Mouse (Mus musculus) urinary bladder, postnatal 14 days (tissue): Measurements from ENCODE around the gene Mamstr.
A peak's percentile ranks its signal among the peaks of the same experiment; 100 is the strongest.
"Not testable (repeated sequence)": the region's sequence is repeated elsewhere in the genome, so short reads cannot be mapped to it uniquely, and the experiment has no call there.

ENCODE experiments used
- DNase-seq: peaks from one replicate; pipeline ENCODE4 v3.0.0; 2021; ENCODE audit warnings: low spot score

Gene Mamstr

GRCm38 (mm10) chr7:45650484-45650883 lies 10.7 kb downstream of the Mamstr start:
- DNase-seq, result not testable (repeated sequence)

GRCm38 (mm10) chr7:45654424-45655047 lies 14.8 kb downstream of the Mamstr start:
- DNase-seq, result no peak

- DNase-seq, result no peak
Observed at GRCm38 (mm10) chr7:45660746-45661478, 21.1 kb downstream of the Mamstr start.

- not testable (repeated sequence) for DNase-seq
Observed at GRCm38 (mm10) chr7:45661702-45662101, 21.9 kb downstream of the Mamstr start.

GRCm38 (mm10) chr7:45665303-45666138 lies 25.7 kb downstream of the Mamstr start:
- peak; percentile 37 for DNase-seq

GRCm38 (mm10) chr7:45666161-45666560 lies 26.4 kb downstream of the Mamstr start, which contains the start of gene Fut2:
Gene Fut2 (minus strand): TSS chr7:45666394.
- no peak for DNase-seq

GRCm38 (mm10) chr7:45667761-45668160 lies 28.0 kb downstream of the Mamstr start:
- no peak for DNase-seq

GRCm38 (mm10) chr7:45668921-45669320 lies 29.1 kb downstream of the Mamstr start:
- DNase-seq, result no peak

GRCm38 (mm10) chr7:45677627-45678295 lies 38.0 kb downstream of the Mamstr start:
- no peak for DNase-seq

GRCm38 (mm10) chr7:45678513-45678912 lies 38.7 kb downstream of the Mamstr start:
- no peak for DNase-seq

GRCm38 (mm10) chr7:45679966-45680621 lies 40.3 kb downstream of the Mamstr start:
- DNase-seq, result peak; percentile 74

- no peak for DNase-seq
Observed at GRCm38 (mm10) chr7:45681046-45681736, 41.4 kb downstream of the Mamstr start.

- DNase-seq, result peak; percentile 92
Observed at GRCm38 (mm10) chr7:45682144-45683126, 42.7 kb downstream of the Mamstr start.

- no peak for DNase-seq
Observed at GRCm38 (mm10) chr7:45683396-45684050, 43.7 kb downstream of the Mamstr start, which contains the start of gene Ntn5. Gene Ntn5 (plus strand): TSS chr7:45684022.

- no peak for DNase-seq
Observed at GRCm38 (mm10) chr7:45685811-45686210, 46.0 kb downstream of the Mamstr start.

GRCm38 (mm10) chr7:45686841-45687240 lies 47.1 kb downstream of the Mamstr start:
- no peak for DNase-seq

- DNase-seq, result no peak
Observed at GRCm38 (mm10) chr7:45689099-45689498, 49.3 kb downstream of the Mamstr start.

- DNase-seq, result no peak
Observed at GRCm38 (mm10) chr7:45689800-45690199, 50.0 kb downstream of the Mamstr start.

- DNase-seq, result no peak
Observed at GRCm38 (mm10) chr7:45692364-45692763, 52.6 kb downstream of the Mamstr start.
